28 mouse cellular contexts compared by ENCODE assay signal in the genomic region with DNA sequence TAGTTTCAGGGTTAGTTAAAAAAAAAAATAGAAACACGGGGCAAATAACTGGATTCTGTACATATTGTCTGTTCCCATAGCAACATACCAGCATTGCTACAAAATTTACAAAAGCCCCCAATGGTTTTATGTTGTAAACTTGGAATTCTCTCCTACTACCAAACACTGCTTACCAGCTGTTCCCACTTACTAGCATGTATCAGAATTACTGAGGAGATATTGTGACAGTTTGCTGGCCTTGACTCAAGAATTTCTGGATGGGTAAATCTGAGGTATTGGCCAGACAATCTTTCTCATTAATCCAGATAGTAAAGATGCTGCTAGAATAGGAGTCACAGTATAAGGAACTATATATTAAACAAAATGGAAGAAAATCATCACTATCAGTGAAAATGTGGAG.
DNase-seq lines count a peak whose midpoint lies in the region; ATAC-seq and TF ChIP-seq lines count a peak whose summit lies in the region.
"Had no signal": no experiment of that assay in that cellular context is flagged by ENCODE, and none has a peak within 500 bp of the region (broad histone marks: within the 10 kb centered on the region; RNA-seq: fewer than 3 reads in every experiment).

No protein-coding gene starts in this region.

- no peaks in the 10 kb centered on the region for H3K9me3 ChIP-seq in forebrain, embryonic 14.5 days (replicated peaks; ENCODE audit: control insufficient read depth, low read length)
- H3K9me3 ChIP-seq in forebrain, embryonic 11.5 days (ENCODE audit: control insufficient read depth, low read length), result no peaks in the 10 kb centered on the region
- H3K9me3 ChIP-seq in lung, embryonic 14.5 days (ENCODE audit: low read depth, low read length), result no peaks in the 10 kb centered on the region
- H3K9me3 ChIP-seq: embryonic facial prominence, embryonic 12.5 days; heart, embryonic 13.5 days; hindbrain, embryonic 10.5 days; liver, embryonic 15.5 days; lung, embryonic 15.5 days; neural tube, embryonic 15.5 days had no signal

- no peak overlapping the region for H3K9ac ChIP-seq in forebrain, embryonic 14.5 days (ENCODE audit: low read length)
- H3K9ac ChIP-seq in forebrain, embryonic 11.5 days (ENCODE audit: low read length), result no peak overlapping the region
- H3K9ac ChIP-seq in lung, embryonic 14.5 days, result no peak overlapping the region
- H3K9ac ChIP-seq: embryonic facial prominence, embryonic 12.5 days; heart, embryonic 13.5 days; liver, embryonic 15.5 days; lung, embryonic 15.5 days; midbrain, embryonic 13.5 days; neural tube, embryonic 15.5 days had no signal

- H3K4me3 ChIP-seq in forebrain, embryonic 14.5 days (ENCODE audit: low read depth, low read length), result no peak overlapping the region
- H3K4me3 ChIP-seq in forebrain, embryonic 11.5 days (ENCODE audit: low read depth, low read length), result no peak overlapping the region
- no peak overlapping the region for H3K4me3 ChIP-seq in lung, embryonic 14.5 days (ENCODE audit: low read depth, low read length)
- H3K4me3 ChIP-seq: embryonic facial prominence, embryonic 12.5 days; heart, embryonic 13.5 days; hindbrain, embryonic 10.5 days; liver, embryonic 15.5 days; lung, embryonic 15.5 days; midbrain, embryonic 13.5 days; neural tube, embryonic 15.5 days had no signal

- 40% methylated on average over 1 of the region's 1 CpGs for WGBS in forebrain, embryonic 14.5 days
- 68% methylated on average over 1 of the region's 1 CpGs for WGBS in forebrain, embryonic 11.5 days
- WGBS in lung, embryonic 14.5 days, result 51% methylated on average over 1 of the region's 1 CpGs

- DNase-seq in forebrain, embryonic 14.5 days (ENCODE audit: low spot score), result peak; percentile 82
- DNase-seq in forebrain, embryonic 11.5 days (ENCODE audit: low spot score), result no peak
- DNase-seq in lung, embryonic 14.5 days, result peak; percentile 50
- DNase-seq in lung, postnatal 10 days, result no peak
- DNase-seq in Muller cell, postnatal 12 days (ENCODE audit: inconsistent ontology term), result peak; percentile 90
- peak; percentile 82 for DNase-seq in brain, embryonic 14.5 days (ENCODE audit: low read depth)
- DNase-seq in right cerebral cortex, postnatal 4 days, result no peak
- DNase-seq: adrenal gland, postnatal 10 days; cerebellum, adult 11-12 months; cerebellum, postnatal 25 days; gastrocnemius, postnatal 10 days; heart, postnatal 10 days; kidney, adult 9 months; kidney, postnatal 10 days; layer of hippocampus, adult 9-11 months; lung, postnatal 36 days; right cerebral cortex, adult 18-20 months; thymus, postnatal 4 days had no signal

- no peak overlapping the region for H3K4me2 ChIP-seq in forebrain, embryonic 14.5 days (ENCODE audit: low read length)
- H3K4me2 ChIP-seq in forebrain, embryonic 11.5 days (ENCODE audit: low read depth, low read length, severe bottlenecking), result no peak overlapping the region
- no peak overlapping the region for H3K4me2 ChIP-seq in lung, embryonic 14.5 days
- H3K4me2 ChIP-seq: embryonic facial prominence, embryonic 12.5 days; heart, embryonic 13.5 days; liver, embryonic 15.5 days; lung, embryonic 15.5 days; midbrain, embryonic 13.5 days; neural tube, embryonic 15.5 days had no signal

- TF ChIP-seq CTCF in lung, embryonic 14.5 days (IDR thresholded peaks at IDR 0.05; ENCODE audit: low read depth), result no peak
- no peak for TF ChIP-seq CTCF in brain, embryonic 14.5 days (IDR thresholded peaks at IDR 0.05; ENCODE audit: borderline replicate concordance, extremely low read depth, insufficient read depth, insufficient read length)

- H3K36me3 ChIP-seq in forebrain, embryonic 14.5 days (ENCODE audit: control insufficient read depth, insufficient read depth, low read length), result no peaks in the 10 kb centered on the region
- H3K36me3 ChIP-seq in forebrain, embryonic 11.5 days (ENCODE audit: control insufficient read depth, insufficient read depth, low read length), result no peaks in the 10 kb centered on the region
- H3K36me3 ChIP-seq in lung, embryonic 14.5 days (ENCODE audit: insufficient read depth), result no peaks in the 10 kb centered on the region
- H3K36me3 ChIP-seq: embryonic facial prominence, embryonic 12.5 days; heart, embryonic 13.5 days; hindbrain, embryonic 10.5 days; liver, embryonic 15.5 days; lung, embryonic 15.5 days; midbrain, embryonic 13.5 days; neural tube, embryonic 15.5 days had no signal

- no peak for TF ChIP-seq POLR2A in brain, embryonic 14.5 days (IDR thresholded peaks at IDR 0.05; ENCODE audit: borderline replicate concordance, extremely low read depth, insufficient read depth, insufficient read length, poor library complexity, severe bottlenecking)

- H3K27ac ChIP-seq in forebrain, embryonic 14.5 days (ENCODE audit: low read depth, low read length), result no peak overlapping the region
- H3K27ac ChIP-seq in forebrain, embryonic 11.5 days (ENCODE audit: low read depth, low read length), result no peak overlapping the region
- no peak overlapping the region for H3K27ac ChIP-seq in lung, embryonic 14.5 days (ENCODE audit: low read depth)
- H3K27ac ChIP-seq: embryonic facial prominence, embryonic 12.5 days; heart, embryonic 13.5 days; hindbrain, embryonic 10.5 days; liver, embryonic 15.5 days; lung, embryonic 15.5 days; midbrain, embryonic 13.5 days; neural tube, embryonic 15.5 days had no signal

- no peaks in the 10 kb centered on the region for H3K4me1 ChIP-seq in forebrain, embryonic 14.5 days (ENCODE audit: control insufficient read depth, insufficient read depth, low read length)
- H3K4me1 ChIP-seq in forebrain, embryonic 11.5 days (replicated peaks; ENCODE audit: control insufficient read depth, insufficient read depth, low read length), result no peaks in the 10 kb centered on the region
- no peaks in the 10 kb centered on the region for H3K4me1 ChIP-seq in lung, embryonic 14.5 days (ENCODE audit: insufficient read depth)
- H3K4me1 ChIP-seq: embryonic facial prominence, embryonic 12.5 days; heart, embryonic 13.5 days; hindbrain, embryonic 10.5 days; liver, embryonic 15.5 days; lung, embryonic 15.5 days; midbrain, embryonic 13.5 days; neural tube, embryonic 15.5 days had no signal

- ATAC-seq in forebrain, embryonic 14.5 days, result peak; percentile 67
- no peak for ATAC-seq in forebrain, embryonic 11.5 days (replicated peaks; ENCODE audit: low FRiP score)
- ATAC-seq in lung, embryonic 14.5 days (ENCODE audit: insufficient read depth), result no peak; the same call in 1 of the 2 replicates
- ATAC-seq: intestine, postnatal 0 days; midbrain, embryonic 13.5 days; Patski had no signal

- H3K27me3 ChIP-seq in forebrain, embryonic 14.5 days (replicated peaks; ENCODE audit: control insufficient read depth, insufficient read depth, low read length), result no peaks in the 10 kb centered on the region
- no peaks in the 10 kb centered on the region for H3K27me3 ChIP-seq in forebrain, embryonic 11.5 days (ENCODE audit: control insufficient read depth, insufficient read depth, low read length)
- H3K27me3 ChIP-seq in lung, embryonic 14.5 days (ENCODE audit: insufficient read depth, low read length), result no peaks in the 10 kb centered on the region
- H3K27me3 ChIP-seq: CH12.LX; embryonic facial prominence, embryonic 12.5 days; heart, embryonic 13.5 days; liver, embryonic 15.5 days; lung, embryonic 15.5 days; midbrain, embryonic 13.5 days; neural tube, embryonic 15.5 days; Patski had no signal

Comparison
In these comparisons a context has a peak if more than half of its experiments do, and no peak if none do; other contexts are left out.
1. DNase-seq: peak in forebrain, embryonic 14.5 days (single experiment), lung, embryonic 14.5 days (single experiment), Muller cell, postnatal 12 days (single experiment) and brain, embryonic 14.5 days (single experiment); none in forebrain, embryonic 11.5 days (single experiment), lung, postnatal 10 days (single experiment) and right cerebral cortex, postnatal 4 days (single experiment).